In the genomic region with DNA sequence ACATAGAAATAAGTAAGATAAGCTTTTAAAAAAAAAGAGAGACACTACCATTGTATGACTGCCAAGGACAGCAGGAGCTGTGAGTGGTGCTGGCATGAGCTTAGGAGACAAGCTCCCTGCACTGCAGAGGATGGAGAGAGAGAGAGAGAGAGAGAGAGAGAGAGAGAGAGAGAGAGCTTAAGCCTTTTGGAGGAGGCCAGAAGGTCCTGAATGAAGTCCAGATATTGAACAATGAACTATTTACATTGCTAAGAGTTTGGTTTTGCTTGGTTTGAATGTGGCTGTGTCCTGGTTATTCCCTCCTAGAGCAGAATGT, we compare ENCODE assay signal across 7 mouse cellular contexts.
"Had no signal": no experiment of that assay in that cellular context is flagged by ENCODE, and none has a peak within 500 bp of the region (broad histone marks: within the 10 kb centered on the region; RNA-seq: fewer than 3 reads in every experiment).

No protein-coding gene starts in this region.

- H3K9ac ChIP-seq: midbrain, embryonic 13.5 days; stomach, embryonic 15.5 days had no signal

- H3K9me3 ChIP-seq: limb, embryonic 10.5 days; midbrain, embryonic 13.5 days; stomach, embryonic 15.5 days had no signal

- DNase-seq: lung, postnatal 10 days; right cerebral cortex, postnatal 14 days; thymus, postnatal 14 days had no signal

- ATAC-seq: midbrain, embryonic 13.5 days had no signal

- H3K4me2 ChIP-seq: midbrain, embryonic 13.5 days; stomach, embryonic 15.5 days had no signal

- H3K27ac ChIP-seq: kidney, postnatal 0 days; limb, embryonic 10.5 days; midbrain, embryonic 13.5 days; stomach, embryonic 15.5 days had no signal

- H3K27me3 ChIP-seq: midbrain, embryonic 13.5 days; stomach, embryonic 15.5 days had no signal

- H3K4me3 ChIP-seq: limb, embryonic 10.5 days; midbrain, embryonic 13.5 days; stomach, embryonic 15.5 days had no signal

- H3K4me1 ChIP-seq: limb, embryonic 10.5 days; midbrain, embryonic 13.5 days; stomach, embryonic 15.5 days had no signal

- H3K36me3 ChIP-seq: limb, embryonic 10.5 days; stomach, embryonic 15.5 days had no signal
